Mouse (Mus musculus) adrenal gland (tissue): Measurements from ENCODE around the gene Dysf.
"Not testable (repeated sequence)": the region's sequence is repeated elsewhere in the genome, so short reads cannot be mapped to it uniquely, and the experiment has no call there.

ENCODE experiments used
- intact Hi-C: fragments of 180-260 bp; cut with DNase I; formaldehyde crosslinking; loops from one replicate; pipeline ENCODE4 v1.15.1; 2025
- long read RNA-seq, 2 experiments: library from polyadenylated mRNA; unstranded; transcript quantifications; one replicate each; pipeline ENCODE4 v2.0.0; 2020; ENCODE audit warnings: borderline replicate concordance in 1 of 2; ENCODE audit not compliant: insufficient replicate concordance in 1 of 2

Gene Dysf
- long read RNA-seq, experiment 1, partial matches to known transcripts: 6 of 30 reads
- long read RNA-seq, experiment 1, other reads (novel, unspliced or antisense): 24 of 30 reads
- long read RNA-seq, experiment 2, partial matches to known transcripts: 4 of 15 reads
- long read RNA-seq, experiment 2, other reads (novel, unspliced or antisense): 11 of 15 reads

GRCm38 (mm10) chr6:84008363-84009171 lies at the start of gene Dysf:
TSS of gene Dysf (plus strand) at chr6:84008590.
- intact Hi-C loops: no loop called here

- intact Hi-C loops: no loop called here
Observed at GRCm38 (mm10) chr6:83987642-83988041, 20.7 kb upstream of the Dysf start.

GRCm38 (mm10) chr6:84002716-84003115 lies 5.7 kb upstream of the Dysf start:
- intact Hi-C loops: no loop called here

- intact Hi-C loops: no loop called here
Observed at GRCm38 (mm10) chr6:84004295-84004694, 4.1 kb upstream of the Dysf start.

DNA sequence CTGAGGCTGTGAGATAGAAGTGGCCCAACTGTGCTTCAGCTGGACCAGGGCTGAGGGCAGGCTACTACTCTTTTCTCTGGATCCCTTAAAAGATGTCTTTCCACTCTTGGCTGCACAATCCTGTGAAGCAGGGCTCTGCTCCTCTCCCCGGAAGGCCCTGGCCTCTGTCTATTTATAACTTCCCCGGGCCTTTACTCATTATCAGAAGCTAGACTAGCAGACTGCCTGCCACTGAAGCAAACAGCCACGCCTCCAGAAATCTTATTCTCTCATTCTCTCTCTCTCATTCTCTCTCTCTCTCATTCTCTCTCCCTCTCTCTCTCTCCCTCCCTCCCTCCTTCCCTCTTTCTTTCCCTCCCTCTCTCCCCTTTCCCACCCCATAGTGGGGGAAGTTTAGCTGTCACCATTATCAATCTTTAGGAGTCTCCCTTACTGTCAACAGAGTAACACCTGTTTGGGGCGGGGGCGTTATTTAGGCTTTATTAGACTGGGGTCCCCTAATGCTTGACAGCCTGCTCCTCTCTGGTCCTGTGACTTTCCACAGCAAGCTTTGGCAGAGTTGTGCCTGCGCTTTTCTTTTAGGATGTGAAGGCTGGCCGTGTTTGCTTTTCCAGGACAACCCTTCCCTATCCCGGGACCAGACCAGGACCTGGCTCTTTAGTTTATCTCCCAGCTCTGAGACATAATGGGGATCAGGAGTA lies 932 bp downstream of the Dysf start:
- intact Hi-C loops: no loop called here

GRCm38 (mm10) chr6:84009915-84010302 lies 1.5 kb downstream of the Dysf start:
- intact Hi-C loops: no loop called here

DNA sequence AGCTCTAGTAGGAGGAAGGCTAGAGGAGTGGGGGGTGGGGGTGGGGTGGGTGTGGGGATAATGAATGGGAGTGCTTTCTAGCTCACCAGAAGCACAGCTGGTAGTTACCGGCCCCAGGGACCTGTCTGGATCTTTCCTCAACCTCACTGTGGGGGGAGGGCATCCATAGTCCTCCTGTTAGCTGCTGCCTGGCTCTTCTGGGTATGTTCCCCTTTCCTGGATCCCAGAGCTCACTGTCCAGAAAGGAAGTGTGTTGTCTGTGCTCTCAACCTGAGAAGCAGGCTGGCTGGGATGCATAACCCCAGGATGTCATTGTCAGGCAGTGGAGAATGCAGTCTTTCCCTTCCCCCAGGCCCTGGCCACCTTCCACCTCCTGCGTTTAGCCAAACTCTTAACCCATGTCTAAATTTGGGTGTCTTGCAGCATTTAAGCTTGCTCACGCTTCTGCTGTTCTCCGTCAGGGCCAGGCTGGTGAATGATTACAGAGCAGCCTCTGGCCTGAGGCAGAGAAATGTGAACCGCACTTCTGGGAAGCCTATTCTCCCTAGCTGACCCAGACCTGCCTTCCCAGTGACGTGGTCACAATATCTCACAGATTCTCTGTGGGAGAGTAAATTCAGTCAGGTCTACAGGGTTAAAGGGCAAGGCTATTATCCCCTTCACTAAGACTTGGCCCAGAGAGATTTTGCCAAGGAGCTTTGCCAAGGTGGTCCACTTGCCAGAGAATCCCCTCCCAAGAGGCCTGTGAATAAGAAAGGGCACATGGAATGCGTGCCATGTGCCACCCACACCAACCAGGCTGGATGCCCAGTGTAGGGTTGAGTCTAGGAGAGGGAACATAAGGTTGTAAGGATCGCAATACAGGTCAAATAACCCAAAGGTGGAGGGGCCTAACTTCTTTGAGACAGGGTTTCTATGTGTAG lies 2.2 kb downstream of the Dysf start:
- intact Hi-C loops: no loop called here

DNA sequence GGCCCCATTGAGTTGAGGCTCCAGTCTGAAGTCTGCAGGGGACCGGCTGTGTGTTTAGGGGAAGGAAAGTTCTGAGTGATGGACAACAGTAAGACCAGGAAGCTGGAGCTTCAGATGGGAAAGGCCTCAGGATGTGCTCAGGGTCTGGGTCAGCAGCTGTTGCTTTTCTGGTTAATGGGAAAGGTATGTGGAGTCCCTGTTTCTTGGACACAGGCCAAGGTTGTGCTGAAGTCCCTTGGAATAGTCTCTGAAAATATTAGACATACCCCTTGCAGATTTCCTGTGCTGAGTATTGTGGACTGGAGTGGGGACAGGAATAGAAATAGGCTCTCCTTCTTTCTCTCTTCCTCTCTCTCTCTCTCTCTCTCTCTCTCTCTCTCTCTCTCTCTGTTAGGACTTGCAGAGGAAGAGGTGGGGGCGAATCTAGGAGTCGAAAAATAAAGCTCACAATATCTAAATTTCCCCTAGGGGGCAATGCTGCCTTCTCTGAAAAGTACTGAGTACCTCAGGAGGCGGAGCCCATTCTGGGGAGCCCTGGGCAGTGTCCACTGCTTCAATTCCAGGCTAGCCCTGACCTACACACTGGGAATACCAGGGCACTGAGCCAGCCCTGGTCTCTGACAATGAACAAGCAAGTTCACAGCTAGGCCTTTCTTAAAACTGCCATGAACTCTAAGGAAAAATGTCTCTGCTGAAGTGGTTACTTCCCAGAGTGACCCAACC lies 6.7 kb downstream of the Dysf start:
- intact Hi-C loops: not testable (repeated sequence)

DNA sequence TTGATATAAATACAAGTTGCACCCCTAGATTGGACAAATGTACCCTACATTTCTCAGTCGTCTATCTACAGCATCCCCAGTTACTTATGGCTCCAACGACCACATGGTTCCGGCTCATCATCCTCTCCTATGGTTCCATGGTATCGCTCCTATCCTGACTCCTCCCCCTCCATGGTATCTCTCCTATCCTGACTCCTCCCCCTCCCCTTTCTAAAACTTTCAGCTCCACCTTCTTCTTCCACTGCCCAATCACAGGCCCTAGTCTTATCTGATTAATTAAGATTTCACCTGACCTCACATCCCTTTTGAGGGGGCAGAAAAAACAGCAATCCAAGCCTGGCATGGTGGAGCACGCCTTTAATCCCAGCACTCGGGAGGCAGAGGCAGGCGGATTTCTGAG lies 8.5 kb downstream of the Dysf start:
- intact Hi-C loops: no loop called here

GRCm38 (mm10) chr6:84017392-84017791 lies 9.0 kb downstream of the Dysf start:
- intact Hi-C loops: no loop called here

DNA sequence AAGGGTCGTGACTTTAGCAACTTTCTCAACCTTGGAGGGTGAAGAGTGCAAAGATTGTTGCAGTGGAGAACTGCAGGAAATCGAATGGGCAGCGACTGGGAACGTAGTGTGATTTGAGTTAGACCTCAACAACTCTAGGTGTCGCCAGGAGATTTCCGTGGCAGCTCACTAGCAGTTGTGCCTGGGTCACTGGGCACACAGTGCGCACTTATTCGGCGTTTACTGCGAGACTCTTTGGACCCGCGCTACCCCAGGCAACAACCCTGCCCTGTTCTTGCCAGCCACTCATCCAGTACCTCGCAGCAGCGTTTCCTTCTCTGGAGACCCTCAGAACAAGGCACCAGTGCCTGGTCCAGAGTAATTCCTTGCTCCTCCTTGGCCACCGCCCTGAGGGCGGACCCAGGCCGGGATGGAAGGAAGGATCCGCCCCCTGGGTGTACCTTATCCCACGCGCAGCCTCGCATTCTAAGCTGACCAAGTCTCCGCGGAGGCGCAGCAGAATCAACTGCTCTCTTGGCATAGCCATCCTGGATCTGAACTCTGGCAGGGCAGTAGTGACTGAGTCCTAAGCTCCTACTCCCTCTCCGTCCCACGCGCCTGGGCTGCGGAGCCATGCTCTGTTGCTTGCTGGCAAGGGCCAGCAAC lies 10.6 kb downstream of the Dysf start:
- intact Hi-C loops: loop anchor here (2.0 kb wide), 1 partner anchor 42 kb away; no protein-coding TSS in a partner anchor

- intact Hi-C loops: no loop called here
Observed at GRCm38 (mm10) chr6:84020002-84020401, 11.6 kb downstream of the Dysf start.

GRCm38 (mm10) chr6:84021990-84022389 lies 13.6 kb downstream of the Dysf start:
- intact Hi-C loops: no loop called here

GRCm38 (mm10) chr6:84025636-84026035 lies 17.2 kb downstream of the Dysf start:
- intact Hi-C loops: no loop called here

DNA sequence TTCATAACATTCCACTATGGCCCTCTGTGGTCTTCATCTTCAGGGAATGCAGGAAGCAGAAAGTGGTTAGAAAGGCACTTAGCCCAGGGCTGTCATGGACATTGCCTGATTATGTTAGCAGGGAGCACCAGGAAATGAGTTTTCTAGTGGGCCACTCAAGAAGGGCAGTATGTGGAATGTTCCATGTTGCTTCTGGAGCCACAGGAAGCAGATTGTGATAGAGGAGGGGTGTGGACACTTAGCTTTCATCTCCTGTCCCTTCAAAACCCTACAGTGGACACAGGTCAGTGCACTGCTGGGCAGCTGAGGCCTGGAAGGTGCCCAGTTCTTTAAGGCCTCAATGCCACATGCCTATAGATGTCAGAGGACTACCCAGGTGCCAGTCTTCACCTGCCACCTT lies 20.4 kb downstream of the Dysf start:
- intact Hi-C loops: no loop called here

- intact Hi-C loops: no loop called here
Observed at GRCm38 (mm10) chr6:84029775-84030174, 21.4 kb downstream of the Dysf start.

DNA sequence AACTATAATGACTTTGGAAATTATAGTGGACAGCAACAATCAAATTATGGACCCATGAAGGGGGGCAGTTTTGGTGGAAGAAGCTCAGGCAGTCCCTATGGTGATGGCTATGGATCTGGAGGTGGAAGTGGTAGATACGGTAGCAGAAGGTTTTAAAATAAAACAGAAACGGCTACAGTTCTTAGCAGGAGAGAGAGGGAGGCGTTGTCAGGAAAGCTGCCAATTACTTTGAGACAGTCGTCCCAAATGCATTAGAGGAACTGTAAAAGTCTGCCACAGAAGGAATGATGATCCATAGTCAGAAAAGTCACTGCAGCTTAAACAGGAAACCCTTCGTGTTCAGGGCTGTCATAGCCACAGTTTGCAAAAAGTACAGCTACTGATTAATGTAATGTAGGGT lies 24.1 kb downstream of the Dysf start:
- intact Hi-C loops: not testable (repeated sequence)

DNA sequence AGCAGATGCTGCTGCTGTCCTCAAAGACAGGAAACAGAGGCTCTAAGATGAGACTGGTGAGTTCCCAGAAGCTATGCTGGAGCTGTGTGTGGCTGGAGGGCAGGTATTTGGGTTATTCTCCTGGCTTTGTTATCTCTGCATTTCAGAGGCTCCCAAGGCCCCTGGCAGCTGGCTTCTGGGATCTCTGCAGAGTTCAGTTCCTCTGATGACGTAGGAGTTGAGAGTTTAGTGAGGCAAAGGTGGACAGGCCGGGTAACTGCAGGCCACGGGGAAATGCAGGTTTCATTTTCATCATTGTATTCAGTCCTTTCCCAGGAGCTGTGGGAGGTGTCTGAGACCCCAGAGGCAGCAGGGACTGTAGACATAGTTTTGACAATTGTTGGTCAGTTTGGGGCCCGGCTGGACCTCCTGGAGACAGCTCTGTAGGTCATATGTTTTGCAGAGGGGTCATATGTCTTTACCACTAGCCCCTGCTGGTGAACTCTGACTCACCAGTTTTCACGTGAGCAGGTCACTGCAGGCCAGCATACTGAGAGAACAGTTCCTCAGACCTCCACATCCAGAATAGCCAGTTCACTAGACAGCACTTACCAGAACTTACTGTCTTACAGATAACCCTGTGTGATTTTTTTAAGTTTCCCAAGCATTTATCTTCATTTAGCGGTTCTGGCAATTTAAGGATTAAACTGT lies 35.0 kb downstream of the Dysf start:
- intact Hi-C loops: no loop called here

DNA sequence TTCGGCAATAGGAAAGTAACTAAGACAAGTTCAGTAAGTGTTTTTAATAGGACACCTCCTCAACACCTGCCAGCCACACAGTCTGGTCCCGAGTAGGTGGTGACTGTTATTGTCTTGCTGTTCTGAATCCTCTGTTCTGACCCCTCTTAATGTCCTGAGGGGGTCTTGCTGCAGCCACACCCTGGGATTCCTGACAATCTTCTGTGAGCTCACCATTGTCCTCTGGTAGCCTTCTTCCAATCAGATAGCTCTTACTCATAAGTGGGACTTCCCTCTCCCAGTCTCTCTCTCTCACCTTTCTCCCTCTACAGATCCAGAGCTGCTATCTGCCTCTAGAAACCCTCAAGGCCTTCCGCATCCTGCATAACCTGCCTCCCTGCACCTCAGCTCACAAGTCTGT lies 36.3 kb downstream of the Dysf start:
- intact Hi-C loops: no loop called here

DNA sequence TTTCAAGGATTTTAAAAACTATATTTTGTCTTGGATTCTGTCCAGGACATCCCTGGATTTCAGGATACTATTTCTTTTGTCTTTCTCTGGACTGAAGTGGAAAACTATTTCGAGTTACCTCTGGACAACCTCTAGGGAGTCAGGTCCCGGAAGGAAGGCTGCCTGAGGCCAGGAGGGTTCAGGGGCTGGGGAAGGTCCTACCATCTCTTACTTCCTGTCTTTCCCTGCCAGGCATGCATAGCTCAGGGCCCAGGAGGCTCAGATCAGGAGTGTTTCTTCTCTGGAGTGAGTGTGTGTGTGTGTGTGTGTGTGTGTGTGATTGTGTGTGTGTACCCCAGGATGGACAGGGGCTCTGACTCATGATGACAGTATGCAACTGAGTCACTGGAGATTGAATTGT lies 40.5 kb downstream of the Dysf start:
- intact Hi-C loops: no loop called here
